Mouse (Mus musculus): ENCODE measurements around the gene Ptpn23.
"Not testable (repeated sequence)": the region's sequence is repeated elsewhere in the genome, so short reads cannot be mapped to it uniquely, and the experiment has no call there.

Ptpn23 gene

DNA sequence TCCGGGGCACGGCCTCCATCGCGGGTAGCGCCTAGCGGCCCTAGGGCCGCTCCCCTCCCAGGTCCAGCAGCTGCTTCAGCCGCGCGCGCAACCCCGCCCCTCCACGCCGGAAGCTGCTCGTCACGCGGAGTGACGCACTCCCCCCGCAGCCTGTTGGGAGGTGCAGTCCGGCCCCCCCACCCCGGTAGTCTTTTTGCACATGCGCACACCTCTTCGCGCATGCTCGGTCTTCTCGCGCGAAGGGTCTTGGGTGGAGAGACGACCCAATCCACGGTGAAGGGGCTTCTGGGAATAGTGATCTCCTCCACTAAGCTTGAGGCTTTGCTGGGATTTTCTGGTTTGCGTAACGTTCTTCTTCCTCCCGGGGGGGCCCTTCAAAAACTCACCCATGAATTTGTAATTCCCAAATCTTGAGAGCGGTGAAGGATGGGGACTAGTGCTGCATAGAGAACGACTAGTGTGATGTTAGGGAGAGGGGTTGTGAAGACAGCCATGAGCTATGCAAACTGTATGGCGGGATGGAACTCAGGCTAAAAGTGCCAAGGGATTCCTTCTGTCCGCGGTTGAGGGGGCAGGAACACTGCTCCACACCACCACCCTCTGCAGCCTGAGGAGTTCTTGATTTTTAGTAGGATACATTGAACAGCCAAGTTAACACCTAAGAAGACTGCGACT, at the start of gene Ptpn23:
Gene Ptpn23, minus strand, starts transcription at position 115 of the 675 bp plus-strand sequence.
- in situ Hi-C loops (cut with MboI; ENCODE audit: unreplicated experiment in 2 of 2), result loop anchor here in 1 of 2 experiments (5.0 kb wide), 2 partner anchors 76 to 101 kb away; partner anchors contain the start of genes Elp6 and Scap

DNA sequence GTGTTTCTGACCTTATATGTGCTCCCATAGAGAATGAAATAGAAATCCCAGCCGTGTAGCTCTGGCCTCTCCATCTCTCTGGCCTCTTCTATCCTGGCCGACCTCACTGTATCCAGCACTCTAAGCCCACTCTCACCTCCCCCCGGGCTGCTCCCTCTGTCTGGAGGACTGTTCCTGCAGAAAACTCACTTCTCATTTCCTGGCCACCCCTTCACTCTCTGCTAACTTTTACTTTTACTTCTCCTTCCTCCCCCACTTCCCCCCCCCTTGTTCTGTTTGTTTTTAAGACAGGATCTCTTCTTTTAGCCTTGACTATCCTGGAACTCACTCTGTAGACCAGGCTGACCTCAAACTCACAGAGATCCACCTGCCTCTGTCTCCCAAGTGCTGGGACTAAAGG, 44.5 kb upstream of the Ptpn23 start:
- in situ Hi-C loops (cut with MboI; ENCODE audit: unreplicated experiment in 2 of 2), result no loop called here

DNA sequence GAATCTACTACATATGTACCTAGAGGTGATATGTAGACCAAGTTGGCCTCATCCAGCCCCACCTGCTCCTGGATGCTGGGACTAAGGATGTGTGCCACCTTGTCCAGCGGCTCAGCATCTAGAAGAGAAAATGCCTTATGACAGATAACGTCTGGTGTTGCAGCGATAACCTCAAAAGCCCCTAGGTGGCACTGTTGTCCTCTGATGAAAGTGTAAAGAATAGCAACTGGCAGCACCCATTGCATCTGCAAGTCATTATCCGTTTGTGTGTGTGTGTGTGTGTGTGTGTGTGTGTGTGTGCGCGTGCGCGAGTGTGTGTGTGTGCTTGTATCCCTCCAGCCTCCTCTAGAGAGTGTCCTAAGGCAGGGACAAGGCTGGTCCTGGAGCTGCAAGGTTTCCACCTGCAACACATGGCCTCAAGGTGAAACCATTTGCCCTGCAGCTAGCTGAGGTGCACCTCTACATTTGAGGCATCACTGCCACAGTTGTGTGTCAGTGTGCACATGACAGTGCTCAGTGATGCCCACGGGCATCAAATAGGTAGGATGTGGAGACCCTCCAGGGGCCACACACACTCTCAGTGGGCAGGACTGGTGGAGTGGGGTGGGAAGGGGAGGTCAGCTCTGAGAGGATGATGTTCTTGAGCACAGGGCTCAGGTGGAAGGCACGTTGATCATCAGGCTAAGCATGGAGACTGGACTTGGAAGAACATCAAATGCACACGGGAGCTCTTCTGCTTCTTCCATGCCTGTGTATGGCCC, 41.0 kb upstream of the Ptpn23 start:
- in situ Hi-C loops (cut with MboI; ENCODE audit: unreplicated experiment in 2 of 2), result loop anchor here in 1 of 2 experiments (5.0 kb wide), 2 partner anchors 33 to 178 kb away; no protein-coding TSS in a partner anchor

DNA sequence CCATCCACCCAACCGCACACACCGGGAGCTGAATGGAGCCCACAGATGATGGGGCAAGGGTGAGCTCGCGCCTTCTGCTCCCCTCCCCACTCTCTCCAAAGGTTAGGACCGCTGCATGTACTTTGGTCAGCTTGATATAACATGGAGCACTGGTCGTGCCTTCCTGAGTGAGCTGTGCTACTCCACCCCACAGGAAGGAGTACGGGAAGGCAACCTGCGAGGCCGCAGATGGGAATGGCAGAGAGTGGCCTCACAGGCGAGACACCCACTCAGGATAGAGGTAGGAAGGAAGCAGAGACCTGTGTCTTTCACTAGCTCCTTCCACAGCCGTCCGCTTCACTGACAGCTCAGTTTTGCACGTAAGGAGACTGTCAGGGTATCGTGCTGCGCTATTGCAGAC, 40.3 kb upstream of the Ptpn23 start:
- in situ Hi-C loops (cut with MboI; ENCODE audit: unreplicated experiment in 2 of 2), result loop anchor here in 1 of 2 experiments (5.0 kb wide), 2 partner anchors 34 to 179 kb away; no protein-coding TSS in a partner anchor

DNA sequence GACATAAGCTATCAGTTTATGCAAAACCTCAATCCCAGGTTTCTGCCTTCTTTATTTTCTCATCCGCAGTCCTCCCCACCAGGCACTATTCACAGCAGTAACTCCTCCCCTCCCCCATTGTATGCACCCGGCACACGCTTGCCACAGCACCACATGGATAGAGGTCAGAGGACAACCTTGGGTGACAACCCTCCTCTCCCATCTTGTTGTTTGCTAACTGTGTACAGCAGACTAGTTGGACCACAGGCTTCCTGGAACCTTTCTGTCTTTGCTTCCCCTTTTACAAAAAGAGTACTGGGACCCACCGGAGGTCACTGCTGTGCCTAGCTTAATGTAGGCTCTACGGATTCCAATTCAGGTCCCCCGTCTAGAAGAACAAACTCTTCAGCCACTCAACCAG, 32.5 kb upstream of the Ptpn23 start:
- in situ Hi-C loops (cut with MboI; ENCODE audit: unreplicated experiment in 2 of 2), result no loop called here

DNA sequence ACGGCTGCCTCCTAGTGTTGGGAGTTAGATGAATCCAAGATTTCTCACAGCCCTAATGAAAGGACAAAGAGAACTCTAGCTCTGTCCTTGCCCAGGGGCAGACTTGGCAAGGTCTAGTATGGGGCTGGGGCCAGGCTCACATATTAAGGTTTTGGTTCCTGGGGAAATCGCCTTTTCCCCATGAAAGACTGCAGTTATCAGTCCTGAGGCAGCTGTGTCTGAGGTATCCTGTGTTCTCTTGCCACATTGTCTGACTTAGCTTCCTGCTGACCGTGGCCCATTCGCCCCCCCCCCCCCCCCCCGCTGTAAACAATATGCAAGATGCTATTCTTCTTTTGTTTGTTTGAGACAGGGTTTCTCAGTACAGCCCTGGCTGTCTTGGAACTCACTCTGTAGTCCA, 32.0 kb upstream of the Ptpn23 start:
- in situ Hi-C loops (cut with MboI; ENCODE audit: unreplicated experiment in 2 of 2), result no loop called here

DNA sequence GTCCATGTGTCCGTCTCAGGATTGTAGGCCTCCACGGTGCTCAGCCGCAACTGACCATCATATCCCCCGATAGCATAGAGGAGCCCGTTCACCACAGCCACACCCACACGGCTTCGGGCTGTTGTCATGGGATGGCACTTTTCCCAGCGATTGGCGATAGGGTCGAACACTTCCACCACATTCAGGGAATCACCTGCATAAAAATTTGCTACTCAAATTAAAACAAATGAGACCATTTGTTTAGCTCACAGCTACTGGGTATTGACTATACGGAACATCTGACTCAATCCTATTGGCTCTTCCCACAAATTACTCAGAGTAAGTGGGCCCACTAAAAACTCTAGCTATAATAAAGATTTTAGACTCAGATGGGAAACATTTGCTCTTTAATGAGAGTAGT, 28.0 kb upstream of the Ptpn23 start:
- in situ Hi-C loops (cut with MboI; ENCODE audit: unreplicated experiment in 2 of 2), result loop anchor here in 1 of 2 experiments (5.0 kb wide), 1 partner anchor 176 kb away; no protein-coding TSS in a partner anchor

DNA sequence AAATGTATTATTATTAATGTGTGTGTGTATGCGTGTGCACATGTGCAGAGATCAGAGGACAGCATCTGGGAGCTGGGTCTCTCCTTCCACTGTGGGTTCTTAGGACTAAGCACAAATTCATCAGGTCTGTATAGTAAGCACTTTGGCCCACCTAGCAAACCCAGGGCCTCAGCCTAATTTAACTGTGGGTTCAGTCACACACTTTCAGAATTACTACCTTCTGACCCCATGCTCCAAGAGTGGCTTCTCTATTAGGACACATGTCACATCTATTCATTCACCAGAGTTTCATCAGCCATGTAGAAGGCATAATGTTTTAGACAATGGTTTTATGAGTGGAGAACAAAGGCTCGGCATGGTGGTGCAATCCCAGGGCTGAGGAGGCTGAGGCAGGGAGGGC, 25.0 kb upstream of the Ptpn23 start:
- in situ Hi-C loops (cut with MboI; ENCODE audit: unreplicated experiment in 2 of 2), result no loop called here

DNA sequence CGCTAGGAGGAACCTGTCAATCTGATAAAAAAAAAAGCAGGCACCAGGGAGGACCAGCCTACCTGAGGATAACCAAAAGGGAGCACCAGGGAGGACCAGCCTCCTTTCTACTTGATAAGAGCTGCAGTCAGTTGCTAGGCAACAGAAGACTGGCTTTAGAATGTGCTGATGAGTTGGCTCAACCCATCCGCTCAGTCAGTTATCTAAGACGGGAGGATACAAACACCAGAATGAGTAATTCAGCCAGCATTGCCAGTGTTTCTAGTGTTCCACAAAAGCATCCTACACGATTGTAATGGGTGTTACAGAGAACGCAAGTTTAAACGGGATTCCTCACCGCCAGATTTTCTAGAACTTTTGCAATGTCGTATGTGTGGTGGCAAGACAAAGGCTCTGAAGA, 23.2 kb upstream of the Ptpn23 start:
- in situ Hi-C loops (cut with MboI; ENCODE audit: unreplicated experiment in 2 of 2), result no loop called here

DNA sequence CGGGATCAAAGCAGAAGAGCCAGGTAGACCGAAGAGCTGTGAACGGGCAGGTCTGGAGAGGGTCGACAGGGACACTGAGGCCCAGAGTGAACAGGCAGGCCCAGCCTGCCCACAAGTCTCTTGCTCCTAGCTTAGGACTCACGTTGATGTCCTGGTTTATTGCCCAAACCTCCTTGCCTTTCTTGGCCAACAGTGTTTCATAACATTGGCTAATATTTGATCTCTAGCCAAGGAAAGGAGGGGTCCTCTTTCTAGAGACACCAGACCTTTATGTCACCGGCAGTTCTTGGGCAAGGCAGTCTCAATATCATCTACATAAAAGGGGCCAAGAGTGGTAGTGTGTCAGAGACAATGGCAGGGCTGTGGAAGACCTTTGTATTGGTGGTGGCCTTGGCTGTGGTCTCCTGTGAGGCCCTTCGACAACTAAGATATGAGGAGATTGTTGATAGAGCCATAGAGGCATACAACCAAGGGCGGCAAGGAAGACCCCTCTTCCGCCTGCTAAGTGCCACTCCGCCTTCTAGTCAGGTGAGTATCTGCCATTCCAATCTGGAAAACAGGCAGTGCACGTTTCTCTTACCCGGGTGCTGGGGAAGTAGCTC, 11.6 kb upstream of the Ptpn23 start, which contains the start of gene Ngp:
Gene Ngp, plus strand, starts transcription at position 237 of the 602 bp plus-strand sequence.
- in situ Hi-C loops (cut with MboI; ENCODE audit: unreplicated experiment in 2 of 2), result loop anchor here in 1 of 2 experiments (10.0 kb wide), 2 partner anchors 335 to 455 kb away; partner anchors contain the start of gene Als2cl

DNA sequence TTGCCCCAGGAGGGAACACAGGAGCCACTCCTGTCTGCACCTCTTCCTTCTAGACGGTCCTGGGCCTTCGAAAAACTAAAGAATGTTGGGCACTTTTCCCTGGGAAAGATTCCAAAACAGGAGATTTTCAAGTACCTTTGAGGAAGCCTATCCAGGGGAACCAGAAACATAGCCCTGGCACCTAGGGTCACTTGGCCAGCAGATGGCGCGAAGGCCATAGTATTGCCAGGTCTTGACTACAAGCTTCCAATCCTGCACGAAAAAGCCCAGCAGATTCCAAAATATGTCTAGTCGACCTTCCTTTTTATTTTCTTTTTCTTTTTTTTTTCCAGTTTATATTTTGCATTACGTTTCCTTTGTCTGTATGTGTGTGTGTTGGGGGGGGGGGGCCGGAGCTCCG, 5.8 kb upstream of the Ptpn23 start:
- in situ Hi-C loops (cut with MboI; ENCODE audit: unreplicated experiment in 2 of 2), result loop anchor here (5.0 to 10.0 kb wide), 6 partner anchors 54 to 464 kb away; partner anchors contain the start of genes Als2cl (in 1 of the 2) and Nradd (in 1 of the 2)

DNA sequence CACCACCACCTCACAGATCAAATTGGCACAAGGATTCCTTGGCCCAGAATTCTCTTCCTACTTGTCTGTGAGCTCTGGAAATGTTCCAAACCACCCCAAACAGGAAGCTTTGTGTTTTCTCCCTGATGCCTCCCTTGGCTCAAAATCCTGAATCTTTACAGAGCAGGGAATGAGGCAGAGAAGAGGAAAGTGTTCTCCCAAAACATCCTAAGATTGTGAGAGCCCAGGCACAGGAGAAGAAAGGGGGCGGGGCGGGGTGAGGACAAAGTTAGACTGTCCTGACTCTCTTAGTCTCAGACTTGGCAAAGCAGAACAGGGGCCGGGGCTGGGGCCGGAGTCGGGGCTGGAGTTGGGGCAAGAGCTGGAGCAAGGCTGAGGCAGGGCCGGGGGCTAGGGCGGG, 4.9 kb upstream of the Ptpn23 start:
- in situ Hi-C loops (cut with MboI; ENCODE audit: unreplicated experiment in 2 of 2), result loop anchor here (5.0 to 10.0 kb wide), 6 partner anchors 54 to 464 kb away; partner anchors contain the start of genes Als2cl (in 1 of the 2) and Nradd (in 1 of the 2)

DNA sequence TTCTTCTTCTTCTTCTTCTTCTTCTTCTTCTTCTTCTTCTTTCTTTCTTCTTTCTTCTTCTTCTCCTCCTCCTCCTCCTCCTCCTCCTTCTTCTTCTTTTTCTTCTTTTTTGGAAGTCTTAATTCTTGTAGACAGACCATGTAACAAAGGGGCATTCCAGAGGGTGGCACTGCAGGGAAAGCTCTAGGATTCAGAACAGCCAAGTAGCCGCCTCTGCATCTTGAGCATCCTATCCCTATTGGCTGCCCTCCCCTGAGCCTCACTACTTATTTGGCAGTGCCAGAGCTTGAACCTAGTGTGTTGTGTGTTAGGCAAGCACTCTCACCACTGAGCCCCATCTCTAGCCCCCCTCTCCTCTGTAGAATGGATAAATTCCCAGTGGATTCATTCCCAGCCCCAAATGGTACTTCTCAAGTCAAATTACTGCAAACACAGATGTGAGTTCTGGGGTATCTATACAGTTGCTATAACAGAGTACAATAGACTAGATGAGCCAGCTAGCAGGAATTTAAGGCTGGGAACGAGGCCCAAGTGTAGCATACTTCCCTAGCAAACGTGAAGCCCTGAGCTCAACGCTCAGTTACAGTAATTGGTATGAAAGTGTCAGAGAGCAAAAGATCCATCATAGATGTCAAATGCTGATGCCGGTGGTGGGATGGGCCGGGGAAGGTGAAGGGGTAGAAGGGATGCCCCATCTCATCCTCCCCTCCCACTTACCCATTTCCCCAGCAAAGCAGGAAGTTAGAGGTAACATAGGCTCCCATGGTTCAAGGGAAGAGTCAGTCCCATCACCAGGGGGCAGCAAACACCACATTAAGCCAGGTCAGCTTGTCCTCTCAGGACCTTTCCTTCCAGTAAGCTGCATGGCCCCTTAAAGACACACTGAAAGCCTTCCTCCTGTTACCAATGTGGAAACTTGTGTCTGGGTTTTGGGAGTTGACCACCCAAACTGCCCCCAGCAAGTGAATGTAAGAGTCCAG, 3.2 kb upstream of the Ptpn23 start:
- in situ Hi-C loops (cut with MboI; ENCODE audit: unreplicated experiment in 2 of 2), result loop anchor here (5.0 to 10.0 kb wide), 6 partner anchors 56 to 466 kb away; partner anchors contain the start of genes Als2cl (in 1 of the 2) and Nradd (in 1 of the 2)

DNA sequence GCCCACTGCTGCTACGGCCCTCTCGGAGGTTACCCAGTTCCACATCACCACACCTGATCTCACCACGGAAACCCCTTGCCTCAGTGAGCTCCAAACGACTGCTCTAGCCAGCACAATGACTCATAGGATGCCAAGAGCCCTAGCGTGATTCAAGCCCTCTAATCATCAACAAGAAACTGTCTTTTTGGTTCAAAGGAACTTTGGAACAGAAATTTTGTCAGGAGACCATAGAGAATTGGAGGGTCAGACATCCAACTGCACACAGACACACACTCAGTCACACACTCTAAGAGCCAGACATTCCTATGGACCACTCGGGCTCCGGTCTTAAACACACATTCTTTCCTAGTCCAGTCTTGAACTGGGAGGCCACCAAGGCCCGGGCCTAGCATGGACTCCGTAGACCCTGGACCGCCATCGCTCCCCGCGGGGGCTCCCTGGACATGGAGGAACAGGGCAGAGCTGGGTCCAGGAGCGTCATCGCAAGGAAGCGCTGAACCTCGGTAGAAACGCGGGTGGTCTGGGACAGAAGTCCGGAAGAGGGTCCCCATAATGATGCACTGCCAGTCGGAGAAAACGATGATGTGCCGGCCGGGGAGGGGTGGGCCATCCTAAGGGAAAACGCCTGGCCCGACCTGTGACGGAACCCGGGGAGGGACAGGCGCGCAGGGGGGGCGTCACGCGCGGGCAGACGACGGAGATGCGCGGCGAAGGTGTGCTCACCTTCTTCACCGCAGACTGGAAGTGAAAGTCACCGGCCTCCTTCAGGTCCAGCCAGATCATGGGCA, 508 bp downstream of the Ptpn23 start:
- in situ Hi-C loops (cut with MboI; ENCODE audit: unreplicated experiment in 2 of 2), result loop anchor here in 1 of 2 experiments (5.0 kb wide), 2 partner anchors 75 to 100 kb away; partner anchors contain the start of genes Elp6 and Scap

DNA sequence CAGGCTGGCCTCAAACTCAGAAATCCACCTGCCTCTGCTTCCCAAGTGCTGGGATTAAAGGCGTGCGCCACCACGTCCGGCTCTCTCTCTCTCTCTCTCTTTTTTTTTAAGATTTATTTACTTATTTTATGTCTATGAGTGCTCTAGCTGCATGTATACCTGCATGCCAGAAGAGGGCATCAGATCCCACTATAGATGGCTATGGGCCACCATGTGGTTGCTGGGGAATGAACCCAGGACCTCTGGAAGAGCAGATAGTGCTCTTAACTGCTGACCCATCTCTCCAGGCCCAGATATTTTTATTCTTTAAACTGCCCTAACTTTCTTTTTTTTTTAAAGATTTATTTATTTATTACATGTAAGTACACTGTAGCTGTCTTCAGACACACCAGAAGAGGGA, 4.8 kb downstream of the Ptpn23 start:
- in situ Hi-C loops (cut with MboI; ENCODE audit: unreplicated experiment in 2 of 2), result not testable (repeated sequence)

DNA sequence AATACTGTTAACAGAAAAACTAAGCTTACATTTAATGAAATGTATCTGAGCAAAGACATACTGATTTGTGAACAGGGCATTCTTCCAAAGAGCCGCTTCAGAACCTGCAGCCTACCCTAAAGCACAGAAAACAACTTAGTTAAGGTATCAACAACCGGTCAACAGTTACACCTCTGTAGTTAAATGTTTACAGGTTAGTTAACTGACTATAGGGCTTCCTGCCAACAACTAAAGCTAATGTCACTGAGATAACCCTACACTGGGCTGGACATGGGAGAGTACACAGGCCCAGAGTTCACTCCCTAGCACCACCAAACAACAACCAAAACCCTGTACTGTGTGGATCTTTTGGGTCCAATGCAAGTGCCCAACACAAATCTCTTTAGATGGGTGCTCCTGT, 5.3 kb downstream of the Ptpn23 start:
- in situ Hi-C loops (cut with MboI; ENCODE audit: unreplicated experiment in 2 of 2), result no loop called here

DNA sequence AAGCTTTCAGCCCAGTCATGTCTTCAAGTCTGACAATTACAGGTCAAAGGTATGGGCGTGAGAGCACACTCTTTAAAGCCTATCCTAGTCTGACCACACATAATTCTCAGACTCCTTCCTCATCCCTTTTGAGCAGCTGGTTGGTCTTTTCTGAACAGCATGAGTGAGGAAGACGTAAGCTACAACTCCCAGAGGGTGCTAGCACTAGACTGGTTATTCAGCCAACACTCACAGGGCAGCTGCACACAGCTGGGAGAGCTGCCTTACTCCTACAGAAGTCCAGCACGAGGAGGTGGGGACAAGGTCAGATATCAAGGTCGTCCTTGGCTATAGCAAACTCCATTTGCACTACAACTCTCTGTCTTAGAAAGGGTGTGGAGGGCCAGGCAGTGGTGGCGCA, 7.4 kb downstream of the Ptpn23 start:
- in situ Hi-C loops (cut with MboI; ENCODE audit: unreplicated experiment in 2 of 2), result no loop called here

DNA sequence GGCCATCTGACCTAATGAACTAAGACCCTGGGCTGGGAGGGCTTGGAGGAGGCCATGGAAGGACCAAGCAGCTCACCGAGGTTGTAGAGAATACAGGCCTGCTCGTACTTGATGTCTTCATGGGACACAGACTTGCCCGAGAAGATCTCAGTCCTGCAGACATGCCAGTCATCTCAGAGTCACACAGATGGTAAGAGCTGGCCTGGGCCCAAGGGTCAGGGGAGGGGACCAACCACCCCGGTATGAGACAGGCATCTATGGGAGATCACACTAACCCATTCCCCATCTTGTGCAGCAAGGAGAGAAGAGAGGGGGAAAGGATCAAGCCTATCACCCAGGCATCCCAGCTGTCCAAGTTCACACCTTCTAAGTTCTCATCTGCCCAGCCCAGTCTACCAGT, 14.7 kb downstream of the Ptpn23 start:
- in situ Hi-C loops (cut with MboI; ENCODE audit: unreplicated experiment in 2 of 2), result no loop called here

DNA sequence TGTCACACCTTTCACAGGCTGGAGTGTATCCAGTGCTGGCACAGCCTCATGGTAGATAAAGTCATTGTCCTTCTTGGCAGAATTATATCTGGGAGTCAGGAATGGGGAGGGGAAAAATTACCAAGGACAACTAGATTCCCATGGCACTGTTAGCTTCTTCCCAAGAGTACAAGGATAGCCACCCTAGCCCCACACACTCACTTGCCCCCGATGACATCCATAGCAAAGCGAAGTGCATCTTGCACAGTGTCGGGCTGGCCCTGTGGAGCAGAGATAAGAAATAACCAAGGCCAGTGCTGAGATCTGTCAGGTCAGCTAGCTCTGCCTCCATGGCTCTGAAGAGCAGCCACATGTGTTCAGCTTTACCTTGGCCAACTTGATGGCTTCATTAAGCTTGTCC, 17.2 kb downstream of the Ptpn23 start:
- in situ Hi-C loops (cut with MboI; ENCODE audit: unreplicated experiment in 2 of 2), result no loop called here
